Mouse (Mus musculus): ENCODE data around the gene Syap1. TPM values are rescaled to one million over a fixed set of nuclear protein-coding genes. Genes with fewer than 3 reads are reported as not detected.
"Not testable (repeated sequence)": the region's sequence is repeated elsewhere in the genome, so short reads cannot be mapped to it uniquely, and the experiment has no call there.

The Syap1 gene
- polyA plus RNA-seq, 1 experiment from 2014 or later = 38.4 TPM

GRCm38 (mm10) chrX:162873761-162874160 lies 14.5 kb downstream of the Syap1 start:
- 92% methylated on average over 2 of the region's 2 CpGs for WGBS
- Histone ChIP-seq H3K27ac (no peak overlapping the region), H3K9me3 (no peaks in the 10 kb centered on the region), H3K4me2 (replicated peaks) (no peak overlapping the region), H3K9ac (no peak overlapping the region), H3K36me3 (peaks cover 12% of the 10 kb centered on the region; the same call in 1 of the 2 replicates), H3K4me1 (no peaks in the 10 kb centered on the region), H3K27me3 (replicated peaks) (no peaks in the 10 kb centered on the region), H3K4me3 (no peak overlapping the region)
- ATAC-seq (ENCODE audit: low FRiP score, low read depth) = no peak

GRCm38 (mm10) chrX:162871734-162872517 lies 16.3 kb downstream of the Syap1 start:
- 37% methylated on average over 4 of the region's 4 CpGs for whole genome bisulfite sequencing
- Histone ChIP-seq H3K27me3 (replicated peaks) (no peaks in the 10 kb centered on the region), H3K27ac (no peak overlapping the region), H3K4me3 (no peak overlapping the region), H3K9ac (no peak overlapping the region), H3K9me3 (no peaks in the 10 kb centered on the region), H3K4me1 (no peaks in the 10 kb centered on the region), H3K4me2 (replicated peaks) (no peak overlapping the region), H3K36me3 (peaks cover 3% of the 10 kb centered on the region; the same call in 1 of the 2 replicates)
- no peak for ATAC-seq (ENCODE audit: low FRiP score, low read depth)

DNA sequence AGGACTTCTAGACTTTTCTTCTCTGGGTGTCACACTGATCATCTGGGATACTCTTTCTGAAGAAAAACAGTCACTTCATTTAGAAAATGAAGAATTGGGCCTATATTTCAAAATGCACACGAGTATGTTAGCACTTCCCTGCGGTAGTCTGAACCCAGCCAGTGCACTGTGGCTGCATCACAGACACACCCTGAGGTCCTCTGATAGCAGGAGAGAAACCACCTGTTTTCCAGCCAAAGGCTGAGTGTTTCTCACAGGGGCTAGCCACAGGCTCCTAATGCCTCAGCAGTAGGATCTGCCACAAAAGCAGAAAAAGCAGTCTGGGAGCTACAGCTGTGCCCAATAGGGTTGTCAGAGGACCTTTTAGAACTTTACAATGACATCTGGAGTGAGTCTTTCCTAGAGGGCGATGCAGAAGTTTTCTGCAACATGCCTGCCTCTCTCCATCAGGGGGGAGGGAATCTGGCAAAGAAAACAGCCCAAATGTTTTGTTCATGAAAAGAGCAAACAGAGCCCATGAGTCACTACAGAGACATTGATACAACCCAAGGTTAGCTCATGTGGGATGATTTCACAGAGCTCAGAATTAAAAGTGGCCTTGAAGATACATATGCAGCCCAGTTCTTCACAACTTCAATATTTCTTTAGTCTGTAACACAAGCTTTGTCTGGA lies 19.8 kb downstream of the Syap1 start:
- ATAC-seq (ENCODE audit: low FRiP score, low read depth) = no peak
- Histone ChIP-seq H3K9me3 (no peaks in the 10 kb centered on the region), H3K27me3 (replicated peaks) (no peaks in the 10 kb centered on the region), H3K9ac (no peak overlapping the region), H3K36me3 (peaks cover 3% of the 10 kb centered on the region; the same call in 1 of the 2 replicates), H3K4me1 (no peaks in the 10 kb centered on the region), H3K27ac (no peak overlapping the region), H3K4me3 (no peak overlapping the region), H3K4me2 (replicated peaks) (no peak overlapping the region)
- 85% methylated on average over 3 of the region's 3 CpGs for WGBS

- H3K27me3 ChIP-seq (replicated peaks) = no peaks in the 10 kb centered on the region
- WGBS = 88% methylated on average over 1 of the region's 1 CpGs
- H3K27ac ChIP-seq = no peak overlapping the region
- no peaks in the 10 kb centered on the region for H3K9me3 ChIP-seq
- no peaks in the 10 kb centered on the region for H3K36me3 ChIP-seq
- no peak overlapping the region for H3K9ac ChIP-seq
- ATAC-seq (ENCODE audit: low FRiP score, low read depth) = no peak
- H3K4me3 ChIP-seq = no peak overlapping the region
- no peaks in the 10 kb centered on the region for H3K4me1 ChIP-seq
- H3K4me2 ChIP-seq (replicated peaks) = no peak overlapping the region
These were observed 39.6 kb downstream of the Syap1 start for GRCm38 (mm10) chrX:162848682-162849081.

DNA sequence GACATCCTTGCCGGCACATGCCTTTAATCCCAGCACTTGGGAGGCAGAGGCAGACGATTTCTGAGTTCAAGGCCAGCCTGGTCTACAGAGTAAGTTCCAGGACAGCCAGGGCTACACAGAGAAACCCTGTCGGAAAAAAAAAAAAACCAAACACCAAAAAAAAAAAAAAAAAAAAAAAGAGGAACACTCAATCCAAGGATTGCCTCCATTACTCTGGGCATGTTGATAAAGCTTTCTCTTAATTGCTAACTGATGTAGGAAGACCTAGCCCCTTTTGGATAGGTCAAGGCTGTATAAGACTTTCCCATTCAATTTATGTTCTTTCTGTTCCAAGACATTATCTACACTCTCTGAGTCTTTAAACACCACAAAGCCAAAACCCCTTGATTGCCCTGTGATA lies 42.7 kb downstream of the Syap1 start:
- Histone ChIP-seq H3K9me3 (no peaks in the 10 kb centered on the region), H3K9ac (no peak overlapping the region), H3K4me2 (replicated peaks) (no peak overlapping the region), H3K4me3 (no peak overlapping the region), H3K36me3 (no peaks in the 10 kb centered on the region), H3K4me1 (no peaks in the 10 kb centered on the region), H3K27ac (no peak overlapping the region), H3K27me3 (replicated peaks) (no peaks in the 10 kb centered on the region)
- WGBS = 82% methylated on average over 3 of the region's 3 CpGs
- ATAC-seq (ENCODE audit: low FRiP score, low read depth) = no peak

DNA sequence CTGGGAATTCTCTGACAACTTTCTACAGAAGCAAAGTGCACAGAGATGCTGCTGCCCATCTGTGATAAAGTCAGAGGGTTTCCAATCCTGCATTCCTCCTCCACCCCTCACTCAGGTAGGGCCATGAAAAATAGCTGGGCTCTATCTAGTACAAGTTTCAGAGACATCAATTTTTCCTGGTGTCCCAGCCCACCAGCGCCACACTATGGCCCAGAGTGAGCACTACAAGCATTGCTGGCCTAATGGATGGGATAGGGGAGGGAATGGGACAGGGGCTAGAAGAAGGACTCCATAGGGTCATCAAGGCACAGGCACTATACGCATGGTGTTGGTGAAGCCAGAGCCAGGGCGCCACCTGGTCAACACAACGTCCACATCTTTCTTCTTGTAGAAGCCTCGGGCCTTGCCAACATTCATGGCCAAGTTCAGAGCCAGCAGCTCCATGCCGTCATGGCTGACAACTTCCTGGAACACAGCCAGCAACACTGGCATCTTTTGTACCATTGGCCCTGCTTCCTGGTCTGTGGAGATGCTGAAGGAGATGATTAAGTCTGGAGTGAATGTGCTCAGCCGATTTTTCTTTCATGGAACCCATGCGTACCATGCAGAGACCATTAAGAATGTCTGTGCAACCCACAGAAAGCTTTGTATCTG lies 43.7 kb downstream of the Syap1 start:
- Histone ChIP-seq H3K36me3 (no peaks in the 10 kb centered on the region), H3K9me3 (no peaks in the 10 kb centered on the region), H3K4me2 (replicated peaks) (no peak overlapping the region), H3K4me3 (no peak overlapping the region), H3K9ac (no peak overlapping the region), H3K4me1 (no peaks in the 10 kb centered on the region), H3K27ac (no peak overlapping the region), H3K27me3 (replicated peaks) (no peaks in the 10 kb centered on the region)
- no peak for ATAC-seq (ENCODE audit: low FRiP score, low read depth)
- WGBS = 76% methylated on average over 8 of the region's 8 CpGs

- no peaks in the 10 kb centered on the region for H3K4me1 ChIP-seq
- H3K9ac ChIP-seq = no peak overlapping the region
- H3K4me3 ChIP-seq = no peak overlapping the region
- WGBS = 35% methylated on average over 3 of the region's 3 CpGs
- no peak overlapping the region; the same call in 1 of the 2 replicates for H3K27ac ChIP-seq
- H3K9me3 ChIP-seq = no peaks in the 10 kb centered on the region
- no peak for ATAC-seq (ENCODE audit: low FRiP score, low read depth)
- H3K4me2 ChIP-seq (replicated peaks) = no peak overlapping the region
- no peaks in the 10 kb centered on the region for H3K36me3 ChIP-seq
- no peaks in the 10 kb centered on the region for H3K27me3 ChIP-seq (replicated peaks)
These were observed 56.1 kb downstream of the Syap1 start for GRCm38 (mm10) chrX:162832101-162832500.

GRCm38 (mm10) chrX:162831542-162831941 lies 56.7 kb downstream of the Syap1 start:
- 56% methylated on average over 1 of the region's 1 CpGs for WGBS
- no peaks in the 10 kb centered on the region for H3K36me3 ChIP-seq
- no peaks in the 10 kb centered on the region for H3K9me3 ChIP-seq
- no peak for ATAC-seq (ENCODE audit: low FRiP score, low read depth)
- H3K27me3 ChIP-seq (replicated peaks) = no peaks in the 10 kb centered on the region
- no peaks in the 10 kb centered on the region for H3K4me1 ChIP-seq
- no peak overlapping the region for H3K4me2 ChIP-seq (replicated peaks)
- no peak overlapping the region for H3K9ac ChIP-seq
- no peak overlapping the region for H3K4me3 ChIP-seq
- H3K27ac ChIP-seq = no peak overlapping the region

DNA sequence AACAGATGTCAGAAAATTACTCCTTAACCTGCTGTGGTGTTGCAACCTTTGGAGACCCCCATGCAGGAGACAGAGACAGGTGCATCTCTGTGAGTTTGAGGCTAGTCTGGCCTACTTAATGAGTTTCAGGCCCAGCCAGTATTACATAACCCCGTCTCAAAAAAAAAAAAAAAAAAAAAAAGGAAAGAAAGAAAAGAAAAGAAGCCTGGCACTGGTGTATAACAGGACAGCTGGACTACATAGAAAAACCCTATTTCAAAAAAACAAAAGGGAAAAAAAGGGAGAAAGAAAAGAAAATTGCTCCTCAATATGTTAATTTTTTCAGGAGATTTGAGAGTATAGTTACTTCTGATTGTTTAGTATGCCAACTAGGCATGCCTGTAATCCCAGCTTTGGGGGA lies 57.2 kb downstream of the Syap1 start:
- no peaks in the 10 kb centered on the region for H3K36me3 ChIP-seq
- no peak overlapping the region for H3K4me2 ChIP-seq (replicated peaks)
- H3K27me3 ChIP-seq (replicated peaks) = no peaks in the 10 kb centered on the region
- no peaks in the 10 kb centered on the region for H3K4me1 ChIP-seq
- no peaks in the 10 kb centered on the region for H3K9me3 ChIP-seq
- no peak overlapping the region for H3K27ac ChIP-seq
- WGBS = 33% methylated on average over 1 of the region's 1 CpGs
- H3K9ac ChIP-seq = no peak overlapping the region
- no peak overlapping the region for H3K4me3 ChIP-seq
- no peak for ATAC-seq (ENCODE audit: low FRiP score, low read depth)

DNA sequence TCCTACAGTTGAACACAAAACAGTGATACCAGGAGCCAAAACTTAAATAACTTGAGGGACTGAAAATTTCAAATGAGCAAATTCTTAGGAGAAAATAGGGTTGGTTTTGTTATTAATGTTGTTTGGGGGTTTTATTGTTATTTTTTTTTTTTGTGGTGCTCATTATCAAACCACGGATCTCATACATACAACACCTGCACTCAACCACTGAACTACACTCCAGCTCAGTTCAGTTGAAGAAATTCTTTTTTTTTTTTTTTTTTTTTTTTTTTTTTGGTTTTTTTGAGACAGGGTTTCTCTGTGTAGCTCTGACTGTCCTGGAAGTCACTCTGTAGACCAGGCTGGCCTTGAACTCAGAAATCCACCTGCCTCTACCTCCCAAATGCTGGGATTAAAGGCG lies 57.9 kb downstream of the Syap1 start:
- H3K4me2 ChIP-seq (replicated peaks); H3K27me3 ChIP-seq (replicated peaks); H3K4me1 ChIP-seq; H3K4me3 ChIP-seq; H3K9me3 ChIP-seq; ATAC-seq (ENCODE audit: low FRiP score, low read depth); H3K27ac ChIP-seq; H3K36me3 ChIP-seq; H3K9ac ChIP-seq: not testable (repeated sequence)
- WGBS = 68% methylated on average over 2 of the region's 2 CpGs

GRCm38 (mm10) chrX:162829741-162830140 lies 58.5 kb downstream of the Syap1 start:
- Histone ChIP-seq H3K36me3 (no peaks in the 10 kb centered on the region), H3K4me2 (replicated peaks) (peak overlapping the region; percentile 44), H3K9me3 (no peaks in the 10 kb centered on the region), H3K27me3 (replicated peaks) (no peaks in the 10 kb centered on the region), H3K4me3 (0 out of 2 replicates have a peak overlapping the region, but pooled peaks have one; percentile 51), H3K4me1 (no peaks in the 10 kb centered on the region), H3K9ac (no peak overlapping the region), H3K27ac (no peak overlapping the region)
- no peak for ATAC-seq (ENCODE audit: low FRiP score, low read depth)
- WGBS = 44% methylated on average over 5 of the region's 5 CpGs

- Histone ChIP-seq H3K4me2 (replicated peaks) (peak within 1 kb of the TSS; percentile 85), H3K27me3 (replicated peaks) (no peaks in the 10 kb centered on the region), H3K4me3 (peak within 1 kb of the TSS; percentile 51), H3K4me1 (no peaks in the 10 kb centered on the region), H3K36me3 (no peaks in the 10 kb centered on the region), H3K9me3 (no peaks in the 10 kb centered on the region), H3K9ac (peak within 1 kb of the TSS; percentile 54), H3K27ac (no peak within 1 kb of the TSS)
- ATAC-seq (ENCODE audit: low FRiP score, low read depth) = peak; percentile 99
- WGBS = 13% methylated on average over 37 of the region's 37 CpGs
These were observed 59.0 kb downstream of the Syap1 start, which contains the start of gene Txlng for GRCm38 (mm10) chrX:162829203-162829708. TSS of gene Txlng (minus strand) at chrX:162829454.
